Mouse (Mus musculus) liver, adult 2 months (tissue): ENCODE data around the gene Tmem121. TPM values are rescaled to one million over a fixed set of nuclear protein-coding genes. Genes with fewer than 3 reads are reported as not detected.

Experiments
- DNase-seq: peaks from one replicate; pipeline ENCODE4 v3.0.0-alpha.2; 2011; ENCODE audit warnings: low read depth, low spot score; ENCODE audit errors: extremely low read depth
- H3K27ac ChIP-seq: fragments of 200-500 bp; replicated peaks from 2 replicates; pipeline ENCODE4 v1.5.1; 2012; ENCODE audit warnings: low read depth, mild to moderate bottlenecking, control low read depth, inconsistent platforms, low read length; ENCODE audit not compliant: insufficient read depth
- H3K27me3 ChIP-seq: fragments of 200-500 bp; 2 replicates; pipeline ENCODE4 v1.6.1; 2012; ENCODE audit warnings: mild to moderate bottlenecking, moderate library complexity, low read length, inconsistent platforms; ENCODE audit not compliant: control insufficient read depth, insufficient read depth
- H3K36me3 ChIP-seq: fragments of 200-500 bp; 2 replicates; pipeline ENCODE4 v1.6.1; 2012; ENCODE audit warnings: low read length, inconsistent platforms; ENCODE audit not compliant: control insufficient read depth, insufficient read depth
- H3K4me1 ChIP-seq: fragments of 200-500 bp; 2 replicates; pipeline ENCODE4 v1.6.1; 2011; ENCODE audit warnings: low read length; ENCODE audit not compliant: control insufficient read depth, insufficient read depth
- H3K4me3 ChIP-seq: fragments of 200-500 bp; 2 replicates; pipeline ENCODE4 v1.5.1; 2011; ENCODE audit warnings: low read depth, mild to moderate bottlenecking, control low read depth, low read length, moderate library complexity; ENCODE audit not compliant: insufficient read depth
- H3K79me2 ChIP-seq: fragments of 200-500 bp; 2 replicates; pipeline ENCODE4 v1.6.1; 2012; ENCODE audit warnings: inconsistent platforms, mild to moderate bottlenecking, low read length, moderate library complexity; ENCODE audit not compliant: control insufficient read depth, insufficient read depth
- H3K9ac ChIP-seq: fragments of 200-500 bp; 2 replicates; pipeline ENCODE4 v1.6.1; 2012; ENCODE audit warnings: low read depth, mild to moderate bottlenecking, control low read depth, inconsistent platforms, low read length
- CTCF ChIP-seq: fragments of 200-500 bp; IDR thresholded peaks from 2 replicates; pipeline ENCODE4 v1.5.1; 2011; ENCODE audit warnings: low read depth, low read length, control low read depth
- POLR2A ChIP-seq: fragments of 200-500 bp; IDR thresholded peaks from 2 replicates; pipeline ENCODE4 v1.6.1; 2011; ENCODE audit warnings: low read length, control low read depth; ENCODE audit not compliant: insufficient read depth; ENCODE audit errors: extremely low read depth
- WGBS: fragments of 180-500 bp; shearing (Covaris S2); methylation state at CpG from one replicate; pipeline ENCODE4 v1.1.7; 2018; 5-methylcytosine and 5-hydroxymethylcytosine counted together
- polyA plus RNA-seq: library from polyadenylated mRNA; depleted of rRNA; stranded (reverse); fragments of >200 nt; gene quantifications from 2 replicates; pipeline ENCODE4 v1.2.3, GENCODE M21; 2012
- total RNA-seq: library from RNA; depleted of rRNA; stranded (reverse); fragments of >200 nt; gene quantifications from 2 replicates; pipeline ENCODE4 v1.2.3, GENCODE M21; 2014

Gene Tmem121
- total and polyA plus RNA-seq, 2 experiments = not detected

GRCm38 (mm10) chr12:113144001-113144756 is 41.6 kb upstream of the Tmem121 start:
- DNase-seq = peak; percentile 27
- H3K4me1 ChIP-seq = peaks cover 5% of the 10 kb centered on the region
- no peaks in the 10 kb centered on the region; the same call in 1 of the 2 replicates for H3K36me3 ChIP-seq
- H3K79me2 ChIP-seq = no peaks in the 10 kb centered on the region
- no peak overlapping the region for H3K27ac ChIP-seq
- WGBS = 81% methylated on average over 20 of the region's 20 CpGs
- H3K4me3 ChIP-seq = no peak overlapping the region
- H3K9ac ChIP-seq = no peak overlapping the region
- H3K27me3 ChIP-seq = no peaks in the 10 kb centered on the region
- TF ChIP-seq CTCF = peak; percentile 79
- no peak for TF ChIP-seq POLR2A

GRCm38 (mm10) chr12:113144886-113145285 is 40.8 kb upstream of the Tmem121 start:
- 88% methylated on average over 16 of the region's 16 CpGs for WGBS
- Histone ChIP-seq H3K4me1 (peaks cover 5% of the 10 kb centered on the region), H3K79me2 (no peaks in the 10 kb centered on the region), H3K27me3 (no peaks in the 10 kb centered on the region), H3K4me3 (no peak overlapping the region), H3K36me3 (no peaks in the 10 kb centered on the region; the same call in 1 of the 2 replicates), H3K27ac (no peak overlapping the region), H3K9ac (no peak overlapping the region)
- TF ChIP-seq CTCF = no peak
- TF ChIP-seq POLR2A = no peak
- DNase-seq = no peak

DNA sequence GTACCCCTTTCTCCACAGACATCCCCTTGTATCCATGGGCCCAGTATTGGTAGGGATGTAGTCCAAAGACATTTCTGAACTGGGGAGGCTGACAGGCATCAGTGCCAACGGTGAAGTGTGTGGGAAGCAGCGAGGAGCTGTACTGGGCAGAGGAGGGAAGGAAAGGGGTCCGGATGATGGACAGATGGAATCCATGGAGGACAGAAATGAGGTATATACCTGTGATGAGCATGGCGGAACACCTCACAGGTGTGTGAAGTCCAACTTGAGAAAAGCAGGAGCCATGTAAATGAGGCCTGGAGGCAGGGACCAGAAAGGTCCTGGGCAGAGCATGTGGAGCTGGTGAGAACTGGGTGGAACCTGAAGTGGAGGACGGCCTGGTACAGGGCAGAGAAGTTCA is 40.1 kb upstream of the Tmem121 start:
- 75% methylated on average over 5 of the region's 5 CpGs for WGBS
- no peaks in the 10 kb centered on the region for H3K27me3 ChIP-seq
- DNase-seq = no peak
- H3K79me2 ChIP-seq = no peaks in the 10 kb centered on the region
- TF ChIP-seq CTCF (no peak), POLR2A (no peak)
- no peak overlapping the region for H3K9ac ChIP-seq
- no peak overlapping the region for H3K27ac ChIP-seq
- peaks cover 5% of the 10 kb centered on the region for H3K4me1 ChIP-seq
- no peaks in the 10 kb centered on the region; the same call in 1 of the 2 replicates for H3K36me3 ChIP-seq
- no peak overlapping the region for H3K4me3 ChIP-seq

DNA sequence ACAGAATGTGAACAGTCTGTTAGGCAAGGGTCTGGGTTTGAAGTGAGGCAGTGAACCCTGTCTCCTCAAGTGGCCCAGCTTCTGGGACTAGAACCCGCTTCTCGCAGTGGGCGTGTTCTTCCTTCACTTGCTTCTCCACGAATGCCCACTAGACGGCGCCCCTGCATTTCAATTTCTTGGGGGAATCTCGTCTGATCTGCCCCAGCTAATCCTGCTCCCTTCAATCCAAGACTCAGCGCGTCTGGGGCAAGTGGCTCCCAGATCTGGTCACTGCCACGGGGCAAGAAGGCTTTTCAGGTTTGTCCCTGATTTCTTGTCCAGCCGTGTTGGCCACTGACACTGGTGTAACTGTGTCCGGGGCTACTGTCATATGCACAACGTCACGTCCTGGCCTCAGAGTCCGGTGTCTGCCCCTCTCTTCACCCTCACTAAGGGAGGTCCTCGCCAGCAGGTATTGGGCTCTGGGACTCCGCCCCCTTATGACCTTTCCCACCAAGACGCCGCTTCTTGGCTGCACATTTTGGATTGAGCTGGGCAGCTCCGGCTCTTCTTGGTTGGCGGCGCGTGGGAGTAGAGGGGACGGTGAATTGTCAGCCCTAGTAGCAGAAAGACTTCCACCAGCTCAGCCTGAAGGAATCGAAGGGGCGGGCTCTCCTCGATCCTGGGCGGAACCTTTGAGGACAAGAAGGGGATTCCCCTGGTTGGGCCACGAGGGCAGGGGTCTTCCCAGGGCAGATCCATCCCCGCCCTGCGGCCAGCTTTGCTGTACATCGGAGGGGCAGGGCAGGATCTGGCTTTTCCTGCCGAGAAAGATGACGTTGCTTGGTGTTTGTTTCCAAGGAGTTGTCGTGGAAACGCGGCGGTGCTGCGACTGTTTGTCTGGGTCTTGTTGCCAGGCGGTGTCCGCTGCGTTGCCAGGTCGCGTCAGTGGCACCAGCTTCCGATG is 39.3 kb upstream of the Tmem121 start, which contains the start of gene Crip1:
TSS of gene Crip1 (plus strand) at position 205 of the 946 bp plus-strand sequence.
- no peak within 1 kb of the TSS for H3K27ac ChIP-seq
- DNase-seq = peak; percentile 30
- no peak within 1 kb of the TSS for H3K9ac ChIP-seq
- 32% methylated on average over 45 of the region's 45 CpGs for WGBS
- H3K4me3 ChIP-seq = no peak within 1 kb of the TSS
- no peaks in the 10 kb centered on the region; the same call in 1 of the 2 replicates for H3K36me3 ChIP-seq
- no peaks in the 10 kb centered on the region for H3K79me2 ChIP-seq
- TF ChIP-seq CTCF (peak; percentile 81), POLR2A (no peak)
- no peaks in the 10 kb centered on the region for H3K27me3 ChIP-seq
- peaks cover 9% of the 10 kb centered on the region for H3K4me1 ChIP-seq

GRCm38 (mm10) chr12:113147481-113147880 is 38.2 kb upstream of the Tmem121 start:
- no peaks in the 10 kb centered on the region; the same call in 1 of the 2 replicates for H3K36me3 ChIP-seq
- no peak overlapping the region for H3K4me3 ChIP-seq
- H3K27me3 ChIP-seq = no peaks in the 10 kb centered on the region
- no peak for TF ChIP-seq POLR2A
- TF ChIP-seq CTCF = no peak
- WGBS = 75% methylated on average over 8 of the region's 8 CpGs
- peak; percentile 41 for DNase-seq
- H3K79me2 ChIP-seq = no peaks in the 10 kb centered on the region
- H3K27ac ChIP-seq = no peak overlapping the region
- H3K4me1 ChIP-seq = peaks cover 9% of the 10 kb centered on the region
- no peak overlapping the region for H3K9ac ChIP-seq
